Mouse (Mus musculus) cerebellum, adult 9-11 months (tissue): ENCODE measurements around the gene Nek10.
"Not testable (repeated sequence)": the region's sequence is repeated elsewhere in the genome, so short reads cannot be mapped to it uniquely, and the experiment has no call there.

ENCODE experiments used
- DNase-seq: peaks from one replicate; pipeline ENCODE4 v3.0.0; 2022

Gene Nek10

DNA sequence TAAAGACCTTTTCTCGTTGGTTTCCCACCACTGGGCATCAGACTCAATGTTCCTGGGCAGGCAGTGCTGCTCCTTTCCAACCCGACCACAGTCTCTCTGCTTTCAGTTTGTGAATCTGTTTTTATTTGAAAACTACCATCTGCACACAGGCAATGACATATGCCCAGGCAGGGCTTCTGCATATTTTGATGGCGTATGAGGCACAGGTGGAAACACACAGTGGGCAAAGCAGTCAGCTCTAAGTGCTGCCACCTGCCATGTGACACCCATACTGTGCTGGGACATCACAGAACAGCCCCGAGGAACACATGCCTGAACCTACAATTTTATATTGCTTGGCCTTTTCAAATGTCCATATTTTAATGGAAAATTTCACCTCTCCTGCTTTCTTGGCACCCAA lies 68.5 kb downstream of the Nek10 start:
- DNase-seq = peak; percentile 75

DNA sequence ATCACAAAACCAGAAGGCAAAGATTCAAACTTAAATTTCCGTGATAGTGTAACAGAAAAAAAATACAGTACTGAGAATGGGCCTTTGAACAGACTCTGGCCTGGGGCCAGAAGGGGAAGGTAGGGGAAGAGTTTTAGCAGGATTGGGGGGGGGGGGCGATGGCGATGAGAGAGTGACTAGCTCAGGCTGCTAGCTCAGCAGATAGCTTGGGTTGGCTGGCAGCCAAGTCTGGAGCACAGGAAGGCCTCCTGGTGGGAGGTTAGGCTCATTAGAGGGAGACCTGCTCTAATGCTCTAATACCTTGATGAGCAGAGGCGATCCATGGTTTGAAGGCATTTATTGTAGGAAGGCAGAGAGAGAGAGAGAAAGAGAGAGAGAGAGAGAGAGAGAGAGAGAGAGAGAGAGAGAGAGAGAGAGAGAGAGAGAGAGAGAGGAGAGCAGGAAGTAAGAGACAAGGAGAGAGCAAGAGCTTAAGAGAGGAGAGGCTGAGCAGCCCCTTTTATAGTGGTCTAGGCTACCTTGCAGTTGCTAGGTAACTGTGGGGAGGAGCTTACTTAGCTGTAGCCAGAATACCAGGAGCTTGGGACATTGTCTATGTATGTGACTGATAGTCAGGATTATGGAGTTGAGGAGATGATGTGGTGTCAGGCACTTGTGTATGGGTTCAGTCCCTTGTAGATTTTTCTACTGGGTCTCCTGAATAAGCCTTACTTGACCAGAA lies 90.9 kb downstream of the Nek10 start:
- DNase-seq = peak; percentile 56

- DNase-seq = no peak
Observed at GRCm38 (mm10) chr14:14894776-14895175, 91.6 kb downstream of the Nek10 start.

DNA sequence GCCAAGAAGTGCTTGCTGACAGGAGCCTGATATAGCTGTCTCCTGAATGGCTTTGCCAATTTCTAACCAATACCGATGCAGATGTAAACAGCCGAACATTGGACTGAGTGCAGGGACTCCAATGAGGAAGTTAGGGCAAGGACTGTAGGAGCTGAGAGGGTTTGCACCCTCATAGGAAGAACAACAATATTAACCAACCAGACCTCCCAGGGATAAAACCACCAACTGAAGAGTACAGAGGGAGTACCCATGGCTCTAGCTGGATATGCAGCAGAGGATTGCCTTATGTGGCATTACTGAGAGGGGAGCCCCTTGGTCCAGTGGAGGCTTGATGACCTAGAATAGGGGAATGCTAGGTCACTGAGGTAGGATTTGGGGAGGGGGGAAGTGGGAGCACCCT lies 92.1 kb downstream of the Nek10 start:
- no peak for DNase-seq

DNA sequence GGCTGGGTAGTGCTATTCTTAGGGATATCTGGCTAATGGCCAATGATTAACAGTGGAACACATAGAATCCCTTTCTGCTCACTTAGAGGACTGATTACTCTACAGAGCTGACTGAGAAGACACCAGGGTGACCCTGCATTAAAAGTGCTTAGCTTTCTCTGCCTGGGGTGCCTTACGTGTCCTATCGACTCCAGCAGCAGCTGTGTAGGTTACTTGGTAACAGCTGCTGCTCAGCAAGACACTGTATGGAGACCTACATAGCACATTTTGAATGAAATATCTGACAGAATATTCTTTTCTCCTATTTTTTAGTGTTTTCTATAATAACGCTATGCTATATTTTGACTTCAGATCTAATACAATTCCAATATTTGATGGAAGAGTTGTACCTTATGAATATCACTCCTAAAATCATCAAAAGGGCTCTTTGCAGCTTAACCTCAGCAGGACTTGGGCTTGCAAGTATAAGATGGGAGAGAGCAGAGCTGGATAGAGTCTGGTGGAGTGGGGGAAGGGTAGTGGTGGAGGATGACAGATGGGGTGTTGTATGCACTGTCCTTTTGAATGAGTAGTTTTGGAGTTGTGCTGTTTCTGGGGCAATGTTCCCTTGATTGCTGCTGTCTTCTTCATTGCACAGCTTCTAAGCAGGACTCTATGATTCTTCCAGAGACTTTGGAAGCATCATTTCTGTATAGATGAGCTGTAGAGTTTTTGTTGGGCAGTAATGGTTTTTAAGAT lies 93.4 kb downstream of the Nek10 start:
- peak; percentile 11 for DNase-seq

- DNase-seq = peak; percentile 70
Observed at GRCm38 (mm10) chr14:14904750-14905529, 101.7 kb downstream of the Nek10 start.

DNA sequence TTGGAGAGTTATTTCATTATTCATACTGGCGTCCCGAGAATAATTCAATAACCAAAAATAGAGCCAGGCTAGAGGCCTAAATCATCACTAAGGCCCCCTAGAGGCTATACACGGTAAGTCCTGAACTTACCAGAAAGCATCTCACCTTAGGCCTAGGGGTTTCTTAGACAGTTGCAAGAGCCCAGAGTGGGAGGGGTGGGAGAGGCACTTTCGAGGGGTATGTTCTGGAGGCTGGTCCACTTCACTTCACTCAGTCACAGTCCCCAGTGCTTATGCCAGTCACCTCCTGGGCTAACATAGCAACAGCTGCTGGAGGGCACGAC lies 102.3 kb downstream of the Nek10 start:
- DNase-seq = no peak

DNA sequence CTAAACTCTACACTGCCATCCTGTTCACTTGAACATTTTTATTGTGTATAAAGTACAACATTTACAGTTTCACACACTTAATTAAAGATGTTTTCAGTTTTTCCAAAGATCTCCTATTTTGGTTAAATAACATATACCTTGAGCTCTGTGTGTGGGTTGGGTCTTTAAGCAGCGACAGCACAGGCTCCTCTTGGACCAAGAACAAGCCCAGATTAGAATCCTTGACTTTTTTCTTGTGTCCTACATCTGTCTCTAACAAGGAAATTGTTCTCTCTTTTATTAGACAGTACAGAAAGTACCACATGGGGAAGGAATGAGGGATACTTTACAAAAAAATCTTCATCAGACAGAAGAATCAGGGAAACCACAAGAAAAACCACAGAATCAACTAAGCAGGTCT lies 122.4 kb downstream of the Nek10 start:
- DNase-seq = no peak

- DNase-seq = no peak
Observed at GRCm38 (mm10) chr14:14927559-14927958, 124.3 kb downstream of the Nek10 start.

- DNase-seq = no peak
Observed at GRCm38 (mm10) chr14:14934977-14935376, 131.8 kb downstream of the Nek10 start.

DNA sequence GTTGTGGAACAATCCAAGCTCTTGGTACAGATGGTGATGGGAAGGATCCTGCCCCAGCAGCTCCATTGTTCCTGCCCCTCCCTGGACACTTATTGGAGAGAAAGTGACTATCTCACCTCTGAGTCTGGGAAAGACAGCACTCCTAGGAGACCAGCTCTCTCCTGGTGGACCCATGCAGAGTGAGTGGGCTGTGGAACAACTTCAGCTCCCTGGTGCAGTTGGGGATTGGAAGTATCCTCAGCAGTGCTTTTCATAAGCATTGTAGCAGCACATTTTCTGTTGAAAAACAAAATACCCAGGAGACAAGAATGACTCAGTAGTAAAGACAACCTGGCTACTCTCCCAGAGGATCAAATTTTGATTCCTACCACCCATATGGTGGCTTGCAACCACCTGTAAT lies 142.7 kb downstream of the Nek10 start:
- no peak for DNase-seq

GRCm38 (mm10) chr14:14949023-14949422 lies 145.8 kb downstream of the Nek10 start:
- no peak for DNase-seq

GRCm38 (mm10) chr14:14951808-14952207 lies 148.6 kb downstream of the Nek10 start:
- no peak for DNase-seq

DNA sequence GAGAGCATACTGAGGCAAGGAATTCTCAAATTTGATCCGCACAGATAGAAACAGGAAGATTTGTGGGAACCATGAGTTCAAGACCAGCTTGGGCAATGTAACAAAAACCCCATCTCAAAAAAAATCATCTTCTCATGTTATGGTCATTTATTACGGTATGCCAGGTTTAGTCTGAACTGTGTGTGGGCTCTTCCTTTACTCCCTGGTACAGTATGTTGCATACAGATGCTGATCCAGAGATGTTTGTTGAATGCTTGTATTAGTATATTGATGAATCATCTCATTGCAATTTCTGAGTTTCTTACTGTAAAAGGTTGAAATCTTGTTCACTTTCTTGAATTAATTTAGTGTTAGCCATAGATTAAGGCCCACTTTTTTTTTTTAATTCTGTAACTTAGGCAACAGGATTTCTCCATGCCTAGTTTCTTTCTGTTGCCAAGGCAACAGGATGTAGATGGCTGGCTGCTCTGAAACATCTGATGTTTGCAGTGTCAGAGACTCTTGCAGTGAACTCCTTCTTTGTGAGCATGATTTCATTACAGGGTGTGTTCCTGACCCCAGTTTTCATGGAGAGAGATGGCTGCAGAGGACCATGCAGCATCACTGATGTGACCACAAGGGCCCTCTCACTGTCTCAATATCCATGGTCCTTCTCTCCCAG lies 156.7 kb downstream of the Nek10 start:
- no peak for DNase-seq

- DNase-seq = no peak
Observed at GRCm38 (mm10) chr14:14960441-14960988, 157.3 kb downstream of the Nek10 start.

DNA sequence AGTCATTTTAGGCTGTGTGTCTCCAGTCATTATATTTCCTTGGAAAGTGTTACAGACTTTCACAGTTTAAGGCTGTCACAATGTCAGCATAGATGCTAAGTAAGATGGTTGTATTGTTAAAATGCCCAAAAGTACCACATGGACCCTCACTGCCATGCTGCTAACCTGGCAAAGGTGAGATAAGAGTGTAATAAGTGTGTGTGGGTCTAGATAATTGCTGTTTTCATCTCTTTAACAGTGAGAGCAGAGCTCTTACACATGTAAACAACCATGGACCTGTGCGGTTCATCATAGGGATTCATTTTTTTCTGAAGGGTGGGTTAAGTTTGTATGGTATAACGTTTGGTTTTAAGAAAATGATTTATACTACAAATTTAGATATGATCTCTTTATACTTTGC lies 167.4 kb downstream of the Nek10 start:
- no peak for DNase-seq

GRCm38 (mm10) chr14:14971056-14971455 lies 167.8 kb downstream of the Nek10 start:
- no peak for DNase-seq

- DNase-seq = no peak
Observed at GRCm38 (mm10) chr14:14974156-14974555, 170.9 kb downstream of the Nek10 start.

GRCm38 (mm10) chr14:14984106-14984505 lies 180.9 kb downstream of the Nek10 start:
- DNase-seq = not testable (repeated sequence)

- DNase-seq = peak; percentile 52
Observed at GRCm38 (mm10) chr14:14984710-14985647, 181.8 kb downstream of the Nek10 start.

DNA sequence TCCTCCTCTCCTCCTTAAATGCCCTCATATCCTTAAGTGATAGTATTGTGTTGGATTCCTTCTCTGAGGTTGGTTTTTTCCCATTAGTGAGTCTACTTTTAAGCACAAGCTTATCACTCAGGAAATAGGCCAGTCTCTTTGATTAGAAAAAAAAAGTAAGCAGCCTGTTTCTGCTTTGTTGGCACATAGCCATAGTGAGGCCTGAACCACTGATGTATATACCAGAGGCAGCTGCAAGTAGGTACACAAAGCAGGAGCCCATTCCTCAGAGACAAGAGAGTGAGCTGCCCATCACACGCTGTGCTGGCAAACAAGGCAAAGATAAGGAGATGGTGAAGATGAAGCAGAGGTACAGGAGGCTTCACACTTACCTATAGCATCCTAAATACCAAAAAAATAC lies 184.2 kb downstream of the Nek10 start:
- no peak for DNase-seq

DNA sequence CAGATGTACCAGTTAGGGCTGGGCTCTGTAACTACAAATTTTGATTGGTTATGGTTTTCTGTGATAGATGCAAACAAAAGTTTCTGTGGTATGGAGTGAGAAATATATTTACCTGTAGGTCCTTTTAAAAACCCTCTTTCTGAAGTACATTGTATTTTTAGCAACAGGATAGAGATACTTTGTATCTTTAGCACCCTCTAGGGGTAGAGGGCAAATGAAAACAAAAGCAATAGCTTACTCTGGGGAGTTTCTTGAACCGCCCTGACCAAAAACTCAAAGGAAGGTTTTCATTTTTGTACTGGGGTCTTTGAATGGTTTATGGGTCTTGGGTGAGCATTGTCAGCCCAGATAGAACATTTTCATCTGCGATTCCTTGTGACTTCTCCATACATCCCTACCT lies 188.4 kb downstream of the Nek10 start:
- DNase-seq = no peak
